In the genomic region with DNA sequence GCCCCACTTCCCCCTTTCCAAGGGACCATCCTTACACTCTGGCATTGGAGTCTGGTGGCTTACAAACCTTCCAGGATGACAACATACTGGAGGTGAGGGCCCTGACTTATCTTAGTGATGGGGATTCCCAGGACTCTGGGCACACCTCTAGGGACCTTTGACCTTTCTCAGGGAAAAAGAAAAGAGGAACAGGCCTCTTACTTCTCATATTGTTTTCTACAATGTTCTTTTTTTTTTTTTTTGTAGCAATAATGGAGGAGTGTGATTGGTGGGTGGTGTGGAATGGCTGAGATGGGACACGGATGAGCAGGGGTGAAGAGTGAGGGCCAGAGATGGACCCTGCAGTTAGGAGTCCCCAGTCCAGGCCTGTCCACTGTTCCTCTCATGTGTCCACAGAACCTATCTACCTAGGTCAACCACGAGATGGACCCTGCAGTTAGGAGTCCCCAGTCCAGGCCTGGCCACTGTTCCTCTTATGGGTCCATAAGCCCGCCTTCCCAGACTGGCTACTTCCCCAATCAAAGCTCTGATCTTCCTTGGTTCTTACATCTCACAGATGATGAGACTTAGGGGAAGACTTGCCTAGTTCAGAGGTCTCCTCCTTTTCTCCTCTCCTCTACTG, we compare ENCODE assay signal across 24 mouse cellular contexts. TPM values are rescaled to one million over a fixed set of nuclear protein-coding genes. Genes with fewer than 3 reads are reported as not detected.
DNase-seq lines count a peak whose midpoint lies in the region; ATAC-seq and TF ChIP-seq lines count a peak whose summit lies in the region.
"Had no signal": no experiment of that assay in that cellular context is flagged by ENCODE, and none has a peak within 500 bp of the region (broad histone marks: within the 10 kb centered on the region; RNA-seq: fewer than 3 reads in every experiment).

Gene Treml4, plus strand, starts transcription at position 555 of the 622 bp plus-strand sequence.

- H3K4me1 ChIP-seq in liver, adult 2 months (ENCODE audit: control insufficient read depth, insufficient read depth, low read length), result no peaks in the 10 kb centered on the region
- H3K4me1 ChIP-seq: embryonic facial prominence, embryonic 15.5 days; heart, embryonic 10.5 days; hindbrain, embryonic 13.5 days; midbrain, embryonic 13.5 days had no signal

- peak; percentile 27 for DNase-seq in liver, adult 2 months (ENCODE audit: extremely low read depth, low read depth, low spot score)
- no peak for DNase-seq in liver
- DNase-seq in A20 (ENCODE audit: low read depth, low spot score), result peak; percentile 16
- no peak for DNase-seq in adrenal gland, postnatal 4 days (ENCODE audit: low spot score in 2 of 2)
- no peak for DNase-seq in gastrocnemius, adult 8-10 months (ENCODE audit: low spot score in 2 of 2)
- no peak for DNase-seq in left cerebral cortex, adult 8-10 months (ENCODE audit: low spot score in 2 of 2)
- DNase-seq: B cell, adult 2 months; cerebellum, postnatal 10 days; gastrocnemius, postnatal 36 days; kidney, postnatal 36 days; spleen, adult 18-20 months; thymus, adult 2 months had no signal

- peak within 1 kb of the TSS; percentile 38 for H3K4me3 ChIP-seq in liver, adult 2 months (ENCODE audit: insufficient read depth, low read depth, low read length)
- H3K4me3 ChIP-seq in macrophage (ENCODE audit: inconsistent target), result no peak within 1 kb of the TSS
- H3K4me3 ChIP-seq: embryonic facial prominence, embryonic 15.5 days; heart, embryonic 10.5 days; hindbrain, embryonic 13.5 days; limb, embryonic 13.5 days; midbrain, embryonic 13.5 days; myocyte had no signal

- 73% methylated on average over 3 of the region's 3 CpGs for WGBS in liver, adult 2 months
- WGBS in macrophage (ENCODE audit: missing documents), result 69% methylated on average over 3 of the region's 3 CpGs

- no peaks in the 10 kb centered on the region for H3K36me3 ChIP-seq in liver, adult 2 months (ENCODE audit: control insufficient read depth, insufficient read depth, low read length)
- H3K36me3 ChIP-seq in macrophage (ENCODE audit: inconsistent target), result no peaks in the 10 kb centered on the region
- H3K36me3 ChIP-seq: embryonic facial prominence, embryonic 15.5 days; heart, embryonic 10.5 days; hindbrain, embryonic 13.5 days; limb, embryonic 13.5 days; midbrain, embryonic 13.5 days had no signal

- no peaks in the 10 kb centered on the region for H3K79me2 ChIP-seq in liver, adult 2 months (ENCODE audit: control insufficient read depth, insufficient read depth, low read length)
- no peaks in the 10 kb centered on the region for H3K79me2 ChIP-seq in macrophage (ENCODE audit: inconsistent target)

- TF ChIP-seq POLR2A in liver, adult 2 months (IDR thresholded peaks at IDR 0.05; ENCODE audit: extremely low read depth, insufficient read depth, low read length), result no peak

- no peak for TF ChIP-seq CTCF in liver, adult 2 months (IDR thresholded peaks at IDR 0.05; ENCODE audit: low read depth, low read length)

- no peak within 1 kb of the TSS for H3K9ac ChIP-seq in liver, adult 2 months (ENCODE audit: low read depth, low read length)
- H3K9ac ChIP-seq: embryonic facial prominence, embryonic 15.5 days; hindbrain, embryonic 13.5 days; limb, embryonic 13.5 days; midbrain, embryonic 13.5 days had no signal

- peak within 1 kb of the TSS; percentile 42; the same call in 1 of the 2 replicates for H3K27ac ChIP-seq in liver, adult 2 months (replicated peaks; ENCODE audit: insufficient read depth, low read depth, low read length)
- H3K27ac ChIP-seq in macrophage, result 0 out of 2 replicates have a peak within 1 kb of the TSS, but pooled peaks have one; percentile 5
- H3K27ac ChIP-seq: embryonic facial prominence, embryonic 15.5 days; heart, embryonic 10.5 days; hindbrain, embryonic 13.5 days; limb, embryonic 13.5 days; midbrain, embryonic 13.5 days had no signal

- H3K27me3 ChIP-seq in liver, adult 2 months (ENCODE audit: control insufficient read depth, insufficient read depth, low read length), result no peaks in the 10 kb centered on the region
- H3K27me3 ChIP-seq: embryonic facial prominence, embryonic 15.5 days; hindbrain, embryonic 13.5 days; limb, embryonic 13.5 days; midbrain, embryonic 13.5 days had no signal

- ATAC-seq in common myeloid progenitor, adult 5-6 weeks (replicated peaks; ENCODE audit: low read depth, poor library complexity, severe bottlenecking), result peak; percentile 35
- ATAC-seq: forebrain, embryonic 16.5 days; midbrain, embryonic 13.5 days had no signal

RNA-seq across cellular contexts. Expression of gene Treml4, which starts in this region (rescaled TPM):
- 4.2 and 4.4 TPM in 2 replicates for total RNA-seq in liver, adult 2 months (2014; rRNA removed)
- polyA plus RNA-seq in liver, adult 2 months (2012; rRNA removed), result 2.8 and 4.6 TPM in 2 replicates
- total RNA-seq in common myeloid progenitor, adult 5-6 weeks (2017), result 0.58 TPM in 1 of 2 replicates, not detected in the other
- not detected for total RNA-seq in macrophage (2018; cell fraction: chromatin; rRNA removed)
- 1 to 10 TPM in 10 of 26 experiments, under 1 TPM in 15, not detected in 1; 0.17 to 2.1 (median 0.71) TPM for total RNA-seq in macrophage (2018; cell fraction: cytosol; rRNA removed)
- 1 to 10 TPM in 5 of 26 experiments, under 1 TPM in 9, not detected in 12; 0.31 to 5.2 (median 0.73) TPM for total RNA-seq in macrophage (2018; cell fraction: nucleus; rRNA removed)
- 0.52 to 1.5 TPM (median 1.4 TPM) in 3 replicates for polyA plus RNA-seq in macrophage (2018)
- total RNA-seq in adrenal gland, postnatal 4 days (2021), result 1 to 10 TPM; 1.6 to 2.1 TPM
- not detected for total RNA-seq in gastrocnemius, adult 8-10 months (2022)
- not detected for total RNA-seq in left cerebral cortex, adult 8-10 months (2022)
- total RNA-seq: gastrocnemius, postnatal 36 days; layer of hippocampus, postnatal 14 days; left cerebral cortex, postnatal 10 days had no signal
- polyA plus RNA-seq: brain, embryonic 14.5 days; forebrain, embryonic 16.5 days; hindbrain, embryonic 13.5 days; myocyte had no signal

Comparison
In these comparisons a context has a peak if more than half of its experiments do, and no peak if none do; other contexts are left out.
1. DNase-seq: peak in liver, adult 2 months (single experiment) and A20 (single experiment); none in liver (single experiment), adrenal gland, postnatal 4 days (0 of 2), gastrocnemius, adult 8-10 months (0 of 2) and left cerebral cortex, adult 8-10 months (0 of 2).
2. Peak in ATAC-seq in common myeloid progenitor, adult 5-6 weeks; RNA of the gene not detected or under 1 TPM.